Mouse (Mus musculus): ENCODE data around the gene Myo1a.
"Not testable (repeated sequence)": the region's sequence is repeated elsewhere in the genome, so short reads cannot be mapped to it uniquely, and the experiment has no call there.

Myo1a gene

DNA sequence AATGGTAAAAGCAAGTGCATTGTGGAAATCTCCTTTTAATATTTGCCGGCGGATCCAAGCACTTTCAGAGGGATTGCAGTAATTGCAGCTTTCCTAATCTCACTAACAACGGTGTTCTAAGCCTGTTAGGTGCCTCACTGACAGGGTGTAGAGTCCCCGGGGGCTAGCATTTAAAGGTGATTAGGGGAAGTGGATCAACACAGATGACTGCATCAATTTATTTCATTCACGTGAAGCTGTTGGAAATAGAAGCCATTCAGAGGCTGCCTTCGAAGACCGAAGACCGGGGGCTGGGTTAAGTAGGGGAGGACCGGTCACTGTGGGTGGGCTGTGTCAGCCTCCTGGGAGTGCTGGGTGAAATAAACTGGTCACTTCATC, 26.0 kb downstream of the Myo1a start:
- DNase-seq: no peak

DNA sequence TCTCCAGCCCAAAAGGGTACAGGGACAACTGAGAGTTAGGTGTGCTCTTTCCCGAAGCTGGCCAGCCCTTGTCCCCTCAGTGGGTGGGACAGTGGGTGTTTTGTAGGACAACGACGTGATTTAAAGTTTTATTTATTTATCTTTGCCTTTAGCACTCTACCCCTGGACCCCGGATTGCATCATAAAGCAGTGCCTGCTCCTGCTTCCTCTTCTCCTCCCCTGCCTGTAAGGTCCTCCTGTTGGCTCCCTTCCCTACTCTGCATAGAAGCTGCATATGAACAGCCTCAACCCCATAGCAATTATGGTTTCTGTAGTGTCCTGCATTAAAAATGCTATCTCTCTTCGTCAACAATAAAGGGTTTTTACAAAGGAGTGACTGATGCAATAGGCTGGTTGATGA, 26.4 kb downstream of the Myo1a start:
- no peak for DNase-seq

DNA sequence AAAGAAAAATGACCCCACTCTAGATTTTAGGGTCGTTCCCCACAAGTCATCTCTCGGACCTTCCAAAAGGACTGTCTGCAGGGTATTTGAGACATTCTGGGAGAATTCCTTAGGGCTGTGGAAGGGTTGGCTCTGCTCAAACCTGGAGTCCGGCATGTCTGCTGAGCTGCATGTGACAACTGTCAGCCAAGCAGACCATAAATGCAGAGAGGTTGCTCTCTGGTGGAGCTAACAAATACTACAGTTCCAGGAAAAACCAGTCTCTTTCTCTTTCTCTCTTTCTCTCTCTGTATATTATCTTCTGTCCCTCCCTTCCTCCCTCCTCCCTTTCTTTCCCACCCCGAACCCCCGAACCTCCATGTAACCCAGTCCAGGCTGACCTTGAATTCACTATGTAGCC, 29.5 kb downstream of the Myo1a start:
- DNase-seq: no peak

DNA sequence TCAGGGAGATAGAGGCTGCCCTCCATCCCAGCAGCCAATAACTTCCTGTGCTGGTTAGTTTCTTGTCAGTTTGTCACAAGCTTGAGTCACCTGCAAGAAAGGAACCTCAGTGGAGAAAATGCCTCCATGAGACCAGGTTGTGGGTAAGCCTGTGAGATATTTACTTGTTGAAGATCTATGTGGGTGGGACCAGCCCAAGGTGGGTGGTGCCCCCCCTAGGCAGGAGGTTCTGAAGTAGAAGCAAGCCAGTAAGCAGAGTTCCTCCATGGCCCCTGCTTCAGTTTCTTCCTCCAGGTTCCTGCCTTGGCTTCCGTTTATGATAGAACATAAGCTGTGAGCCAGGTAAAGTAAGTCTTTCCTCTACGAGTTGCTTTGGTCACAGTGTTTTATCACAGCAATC, 31.3 kb downstream of the Myo1a start:
- no peak for DNase-seq

DNA sequence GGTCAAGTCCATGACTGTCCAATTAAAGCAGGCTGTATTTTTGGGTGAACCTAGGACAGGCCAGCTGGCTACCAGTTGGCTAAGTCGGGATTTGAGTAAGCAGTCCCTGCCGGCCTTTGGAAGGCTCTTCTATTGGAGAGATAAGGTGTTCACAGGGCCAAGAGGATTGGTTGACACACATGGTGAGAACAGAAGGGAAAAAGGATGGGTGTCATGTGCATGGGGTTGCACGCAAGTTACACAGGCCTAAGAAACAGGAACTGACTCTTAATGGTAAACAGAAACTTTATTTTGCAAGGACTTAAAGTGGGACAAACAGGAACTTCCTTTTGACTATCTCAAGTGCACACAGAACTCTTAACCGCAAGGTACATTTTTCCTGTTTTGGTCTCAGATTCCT, 31.9 kb downstream of the Myo1a start:
- no peak for DNase-seq

DNA sequence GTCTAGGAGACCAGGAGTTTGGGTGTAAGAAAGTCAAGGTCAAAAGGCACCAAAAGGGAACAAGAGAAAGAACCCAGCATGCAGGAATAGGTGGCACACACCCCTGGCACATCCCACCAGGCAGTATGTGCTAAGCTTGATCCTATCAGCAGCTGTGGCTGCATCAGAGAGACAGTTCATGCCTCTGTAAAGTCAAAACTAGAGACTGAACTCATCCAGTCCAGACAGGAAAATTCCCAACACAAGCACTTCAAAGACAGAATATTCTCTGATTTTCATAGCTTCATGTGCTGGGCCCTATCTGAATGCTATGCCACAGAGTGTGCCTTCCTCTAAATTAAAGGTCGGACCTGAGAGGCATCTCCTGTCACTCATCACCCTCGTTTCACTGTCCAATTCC, 32.6 kb downstream of the Myo1a start:
- DNase-seq: no peak

DNA sequence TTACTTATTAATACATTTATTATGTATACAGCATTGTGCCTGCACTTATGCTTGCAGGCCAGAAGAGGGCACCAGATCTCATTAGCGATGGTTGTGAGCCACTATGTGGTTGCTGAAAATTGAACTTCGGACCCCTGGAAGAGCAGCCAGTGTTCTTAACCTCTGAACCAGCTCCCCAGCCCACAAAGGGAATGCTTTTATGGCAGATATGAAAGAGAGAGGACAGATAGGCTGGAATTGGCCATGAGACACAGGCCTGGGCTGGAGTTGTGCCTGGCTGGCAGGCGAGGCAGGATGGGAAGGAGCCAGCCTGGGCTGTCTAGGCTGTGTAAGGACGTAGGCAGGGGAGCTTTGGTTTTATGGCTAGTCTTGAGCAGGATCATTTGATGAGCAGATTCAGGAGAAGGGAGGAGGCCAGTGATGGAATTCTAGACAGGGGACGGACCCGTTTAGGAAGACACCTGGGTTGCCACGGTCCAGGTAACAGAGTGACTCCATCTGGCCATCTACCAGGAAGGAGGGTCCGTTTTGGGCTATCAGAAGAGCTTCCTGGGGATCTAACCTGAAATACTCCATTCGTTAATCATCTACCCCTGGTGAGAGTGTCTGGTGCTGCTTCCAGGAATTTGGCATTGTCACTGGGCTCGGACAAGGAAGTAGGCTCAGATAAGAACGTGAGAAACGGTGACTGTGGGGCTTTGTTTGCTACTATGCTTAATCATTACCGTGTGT, 33.3 kb downstream of the Myo1a start:
- DNase-seq: peak in 1 of 2 experiments; percentile 44

DNA sequence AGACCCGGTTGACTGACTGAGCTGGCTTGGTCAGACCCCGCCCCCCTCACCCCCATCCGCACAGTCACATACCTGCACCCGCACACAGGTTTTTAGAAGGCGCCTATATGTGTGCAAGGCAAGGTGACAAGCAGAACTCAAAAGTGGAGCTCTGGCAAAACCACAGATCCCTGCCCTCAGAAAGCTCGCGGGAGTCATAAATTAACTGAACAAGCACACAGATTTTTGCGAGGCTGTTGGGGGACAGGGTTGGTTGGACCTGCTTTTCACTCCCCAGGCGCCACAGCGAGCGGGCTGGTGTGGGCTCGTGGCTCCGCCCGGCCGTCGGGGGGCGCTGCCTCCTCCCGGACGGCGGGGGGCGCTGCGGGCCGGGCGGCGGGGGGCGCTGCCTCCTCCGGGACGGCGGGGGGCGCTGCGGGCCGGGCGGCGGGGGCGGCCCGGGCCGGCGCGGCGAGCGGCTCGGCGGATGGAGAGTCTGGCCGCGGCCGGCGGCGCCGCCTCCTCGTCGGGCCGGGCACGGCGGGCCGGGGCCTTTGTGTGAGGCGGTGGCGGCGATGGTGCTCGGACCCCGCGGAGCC, 34.2 kb downstream of the Myo1a start, which contains the start of gene Zbtb39:
Gene Zbtb39 (plus strand): TSS at position 456 of the 578 bp plus-strand sequence.
- DNase-seq: peak; percentile 73 to 83

DNA sequence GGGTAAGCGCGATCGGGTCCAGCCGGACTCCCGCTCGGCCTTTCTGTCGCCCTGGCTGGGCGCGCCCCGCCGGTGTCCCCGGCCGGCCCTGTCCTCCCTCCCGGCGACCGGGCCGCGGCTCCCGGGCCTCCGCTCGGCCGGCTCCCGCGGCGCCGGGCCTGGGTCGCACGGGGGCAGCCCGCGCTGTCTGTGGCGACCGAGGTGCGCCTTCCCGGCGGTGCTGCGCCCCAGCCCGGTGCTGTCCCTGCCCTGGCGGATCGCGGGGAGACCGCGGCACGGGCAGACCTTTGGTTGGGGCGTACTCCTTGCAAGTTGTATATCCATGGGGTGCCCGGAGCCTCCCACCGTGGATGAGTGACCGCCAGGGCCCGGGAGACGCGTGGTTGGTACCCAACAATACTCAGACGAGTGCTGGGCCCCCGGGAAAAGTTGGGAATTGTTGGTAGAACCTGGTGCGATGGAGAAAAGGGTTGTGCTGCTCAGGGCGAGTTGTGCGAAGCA, 34.7 kb downstream of the Myo1a start:
- DNase-seq: no peak

DNA sequence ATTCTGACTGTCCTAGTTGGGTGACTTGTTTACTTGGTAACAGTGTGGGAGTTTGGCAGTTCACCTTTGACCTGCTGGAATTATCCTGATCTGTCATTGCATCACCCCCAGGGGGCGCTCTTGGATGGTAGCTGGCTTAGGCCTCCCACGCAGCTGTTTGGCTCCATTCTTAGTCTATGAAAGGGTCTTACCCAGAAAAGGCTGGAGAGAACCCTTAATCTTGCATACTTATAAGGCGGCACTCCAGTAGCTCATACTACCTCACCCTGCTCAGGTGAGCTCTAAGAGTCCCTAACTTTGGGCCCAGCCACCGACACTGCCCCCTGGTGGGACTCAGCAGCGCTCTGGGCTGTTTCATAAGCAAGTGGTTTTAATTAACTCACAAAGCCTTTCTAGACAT, 39.7 kb downstream of the Myo1a start:
- peak in 1 of 2 experiments; percentile 24 for DNase-seq

DNA sequence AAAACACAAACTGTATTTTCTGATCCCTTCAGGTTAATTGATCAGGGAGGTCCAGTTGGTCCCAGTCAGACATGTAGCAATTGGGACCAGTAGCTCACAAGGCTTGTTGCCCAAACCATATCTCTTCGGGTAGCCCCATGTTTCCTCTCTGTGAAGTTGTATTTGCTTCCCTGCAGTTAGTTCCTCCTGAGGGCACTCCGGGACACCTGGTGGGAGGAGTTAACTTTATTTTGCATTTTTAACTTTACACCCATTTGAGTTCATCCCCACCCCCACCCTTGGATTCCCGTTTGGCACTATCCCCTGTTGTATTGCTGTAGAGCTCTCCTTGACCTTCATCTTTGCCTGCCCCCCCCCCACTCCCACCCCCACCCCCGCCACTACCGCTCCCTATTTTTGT, 40.9 kb downstream of the Myo1a start:
- no peak for DNase-seq

DNA sequence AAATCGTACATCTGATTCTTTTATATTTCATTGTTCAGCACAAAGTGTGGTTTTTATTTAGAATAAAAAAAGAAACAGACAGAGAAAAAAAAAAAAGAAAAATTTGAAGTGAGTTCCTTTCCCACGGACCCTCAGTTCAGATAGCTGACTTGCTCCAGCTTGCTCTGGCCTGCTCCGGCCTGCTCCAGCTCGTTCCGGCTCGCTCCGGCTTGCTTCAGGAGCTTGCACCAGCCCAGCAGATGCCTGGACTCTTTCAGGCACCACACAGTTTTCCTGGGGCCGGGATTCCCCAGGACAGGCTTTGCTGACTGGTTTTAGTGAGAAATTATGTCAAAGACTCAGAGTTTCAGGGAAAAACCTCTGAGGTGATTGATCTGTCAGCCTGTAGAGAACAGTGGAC, 42.3 kb downstream of the Myo1a start:
- DNase-seq: no peak

DNA sequence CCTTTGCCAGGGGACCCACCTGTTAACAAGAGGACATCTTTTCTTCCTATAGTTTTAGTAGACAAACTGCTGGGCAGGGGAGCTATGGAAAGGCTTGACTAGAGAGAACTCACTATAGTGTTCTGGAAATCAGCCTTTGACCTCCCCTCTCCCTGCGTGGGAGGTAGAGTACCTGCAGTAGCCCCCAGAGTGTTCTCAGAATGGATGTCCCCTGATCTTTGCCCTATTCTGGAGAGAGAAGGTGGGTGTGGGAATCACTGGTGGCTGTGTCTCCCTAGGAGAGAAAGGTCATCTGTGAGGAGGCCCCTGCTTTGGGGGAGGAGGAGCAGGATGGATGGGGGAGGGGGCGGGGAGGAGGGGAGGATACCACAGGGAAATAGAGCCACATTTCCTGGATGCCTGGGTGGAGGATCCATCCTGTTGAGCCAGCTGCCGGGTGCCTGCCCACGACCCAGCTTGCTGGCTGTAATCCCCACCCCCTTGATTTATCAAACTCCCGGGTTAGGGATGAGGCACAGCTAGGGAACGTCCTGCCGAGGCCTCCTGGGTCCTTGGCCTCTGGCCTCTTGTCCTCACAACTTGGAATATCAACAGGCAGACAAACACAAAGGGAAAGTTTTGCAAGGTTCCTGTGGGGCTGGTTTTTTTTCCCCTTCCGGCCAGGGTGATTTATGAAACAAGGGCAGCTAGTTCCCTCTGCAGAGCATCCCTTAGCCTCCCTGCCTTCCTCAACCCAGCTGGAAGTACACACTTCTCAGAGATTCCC, 44.1 kb downstream of the Myo1a start:
- no peak for DNase-seq

DNA sequence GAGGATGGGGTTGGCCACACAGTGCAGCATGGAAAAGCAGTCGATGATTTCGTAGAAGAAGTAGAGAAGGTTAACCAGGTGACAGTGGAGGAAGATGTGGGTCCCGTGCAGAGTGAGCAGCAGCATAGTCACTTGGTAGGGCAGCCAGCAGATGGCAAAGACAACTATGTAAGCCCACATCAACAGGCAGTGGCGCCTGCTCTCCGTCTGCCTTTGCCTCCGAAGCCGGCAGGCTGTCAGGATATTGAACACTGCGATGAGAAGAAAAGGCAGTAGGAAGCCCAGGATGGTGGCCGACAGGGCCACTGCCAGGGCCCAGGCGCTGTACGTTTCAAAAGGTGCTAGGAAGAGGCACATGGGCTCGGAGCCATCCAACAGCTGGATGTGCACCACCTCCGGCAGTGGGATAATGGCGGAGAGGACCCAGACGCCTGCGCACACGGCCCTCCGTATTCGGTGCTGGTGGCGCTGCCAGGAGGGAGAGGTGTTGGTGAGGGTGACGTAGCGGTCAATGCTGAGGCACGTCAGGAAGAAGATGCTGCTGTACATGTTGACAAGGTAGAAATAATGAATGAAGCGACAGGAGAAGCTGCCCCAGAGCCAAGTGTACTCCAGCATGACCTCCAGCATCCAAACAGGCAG, 45.3 kb downstream of the Myo1a start:
- no peak for DNase-seq

DNA sequence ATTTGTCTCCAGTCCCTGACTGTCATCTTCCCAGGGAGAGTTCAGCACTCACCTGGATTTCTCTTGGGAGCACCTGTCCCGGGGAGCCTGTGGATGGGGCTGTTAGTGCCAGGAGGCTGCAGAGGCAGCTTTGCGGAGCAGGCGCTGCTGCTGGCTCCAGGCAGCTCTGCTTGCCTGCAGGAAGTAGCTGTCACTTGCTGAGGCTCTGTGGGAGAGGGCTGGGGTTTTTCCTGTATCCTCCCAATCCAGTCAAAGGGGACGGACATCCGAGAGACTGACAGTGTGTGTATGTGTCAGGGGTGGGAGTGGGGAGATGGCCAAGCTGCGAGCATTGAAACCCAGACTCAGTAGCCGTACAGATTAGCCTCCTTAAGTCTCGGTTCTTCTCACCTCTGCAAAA, 46.6 kb downstream of the Myo1a start, which contains the start of gene Gpr182:
Gene Gpr182 (minus strand): TSS at position 185 of the 400 bp plus-strand sequence.
- no peak for DNase-seq

DNA sequence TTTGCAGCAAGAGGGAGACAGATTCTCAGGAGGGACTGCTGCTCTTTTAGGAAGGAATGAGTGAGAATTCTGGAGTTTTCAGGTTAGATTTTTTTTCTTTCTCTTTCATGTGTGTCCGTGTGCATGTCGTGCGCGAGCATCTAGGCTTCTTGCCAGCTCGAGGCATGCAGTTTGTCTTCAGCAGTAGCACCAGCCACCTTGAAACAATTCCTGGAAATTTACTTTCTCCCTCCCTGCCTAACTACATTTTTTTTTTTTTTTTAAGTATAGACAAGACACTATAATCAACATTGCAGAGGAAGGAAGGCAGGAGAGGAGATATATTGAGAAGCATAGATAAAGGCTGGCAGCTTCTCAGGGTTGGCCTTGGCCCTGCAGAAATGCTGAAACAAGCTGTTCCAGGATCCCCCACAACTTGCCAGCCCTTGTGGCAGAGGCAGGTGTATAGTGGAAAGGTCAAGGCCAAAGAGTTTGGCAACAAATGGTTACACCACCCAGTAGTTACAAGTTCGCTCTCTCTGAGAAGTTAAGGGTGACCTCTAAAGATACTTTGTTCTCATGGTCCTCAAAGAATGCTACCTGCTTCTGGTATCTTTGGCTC, 49.7 kb downstream of the Myo1a start:
- DNase-seq: no peak

DNA sequence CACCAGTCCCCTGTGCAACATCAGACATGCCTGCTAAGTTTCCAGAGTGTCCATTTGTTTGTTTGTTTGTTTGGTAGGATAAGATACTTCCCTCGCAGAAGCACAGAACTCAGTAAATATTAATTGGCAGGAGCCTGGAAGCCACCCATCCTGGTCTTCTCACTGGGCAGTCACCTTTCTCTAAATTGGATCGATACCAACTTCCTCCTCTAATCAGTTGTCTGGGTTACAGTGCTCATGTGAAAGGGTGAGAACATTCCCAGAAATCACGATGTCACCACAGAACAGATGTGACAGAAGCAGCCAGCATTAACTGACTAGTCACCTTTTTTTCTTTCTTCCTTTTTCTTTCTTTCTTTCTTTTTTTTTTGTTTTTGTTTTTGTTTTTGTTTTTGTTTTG, 50.3 kb downstream of the Myo1a start:
- DNase-seq: no peak

DNA sequence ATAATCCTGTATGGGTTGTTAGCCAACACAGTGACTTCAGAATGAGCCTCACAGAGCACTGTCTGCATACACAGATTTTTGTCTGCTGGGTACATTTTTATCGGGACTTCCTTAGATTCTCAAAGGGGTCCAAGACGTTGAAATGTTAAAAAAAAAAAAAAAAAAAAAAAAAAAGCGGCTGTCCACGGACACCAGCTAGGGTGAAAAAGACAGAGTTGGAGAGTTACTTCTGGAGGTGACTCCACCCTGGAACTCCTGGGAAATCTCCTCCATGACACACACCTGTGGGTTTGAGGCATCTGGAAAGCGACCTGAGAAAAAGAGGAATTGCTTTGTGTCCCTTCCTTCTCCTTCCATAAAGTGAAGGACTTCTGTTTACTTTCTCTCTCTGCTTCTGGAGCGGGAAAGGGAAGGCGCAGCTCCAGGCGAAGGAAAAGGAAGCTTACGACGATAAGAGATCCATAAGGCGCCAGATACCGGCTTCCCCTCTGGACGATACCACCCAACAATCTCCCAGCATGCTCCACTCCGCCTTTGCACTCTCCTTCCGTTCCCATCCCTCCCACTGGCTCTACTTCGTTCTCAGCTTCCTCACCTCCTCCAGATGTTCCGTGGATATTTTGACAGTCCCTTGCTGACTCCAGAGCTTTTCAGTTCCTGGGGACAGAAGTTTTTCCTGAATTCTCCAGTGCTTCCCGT, 50.9 kb downstream of the Myo1a start:
- DNase-seq: no peak

DNA sequence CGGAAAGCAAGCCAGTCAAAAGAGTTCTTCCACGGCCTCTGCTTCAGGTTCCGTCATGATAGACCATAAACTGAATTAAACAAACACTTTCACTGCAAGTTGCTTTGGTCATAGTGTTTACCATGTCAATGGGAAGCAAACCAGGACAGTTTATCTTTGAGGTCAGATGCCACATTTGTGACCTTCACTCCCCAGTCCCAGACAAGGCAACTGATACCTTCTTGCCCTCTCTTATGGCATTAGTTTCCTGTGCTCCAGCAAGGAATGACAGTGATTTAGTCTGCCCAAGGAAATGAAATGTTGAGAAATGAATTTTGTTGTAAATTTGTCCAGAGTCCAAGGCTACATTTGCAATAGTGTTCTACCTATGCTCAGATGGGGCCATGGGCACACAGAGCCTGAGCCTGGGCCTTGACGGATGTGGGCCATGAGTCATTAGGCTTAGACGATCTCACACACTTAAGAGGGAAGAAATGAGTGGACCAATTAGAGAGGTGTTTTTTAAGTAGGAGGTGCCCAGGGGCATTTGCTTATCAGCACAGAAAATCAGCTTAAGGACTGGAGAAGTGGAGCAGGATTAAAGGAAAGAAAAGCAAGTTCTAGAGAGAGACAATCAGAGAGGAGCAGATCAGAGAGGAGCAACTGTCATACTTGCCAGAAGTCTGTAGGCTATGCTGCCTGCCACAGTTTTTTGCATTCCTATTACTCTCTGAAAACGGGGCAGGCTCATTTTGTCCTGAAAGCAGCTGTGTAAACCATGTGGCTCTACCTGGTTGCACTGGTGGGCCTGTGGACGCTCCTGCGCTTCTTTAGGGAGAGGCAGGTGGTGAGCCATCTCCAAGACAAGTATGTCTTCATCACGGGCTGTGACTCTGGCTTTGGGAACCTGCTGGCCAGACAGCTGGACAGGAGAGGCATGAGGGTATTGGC, 54.5 kb downstream of the Myo1a start, which contains the start of the genes Rdh1 and Rdh16f1:
Gene Rdh1 (plus strand): TSS at position 541 of the 930 bp plus-strand sequence.
Gene Rdh16f1 (plus strand): TSS at position 607 of the 930 bp plus-strand sequence.
- DNase-seq: no peak

DNA sequence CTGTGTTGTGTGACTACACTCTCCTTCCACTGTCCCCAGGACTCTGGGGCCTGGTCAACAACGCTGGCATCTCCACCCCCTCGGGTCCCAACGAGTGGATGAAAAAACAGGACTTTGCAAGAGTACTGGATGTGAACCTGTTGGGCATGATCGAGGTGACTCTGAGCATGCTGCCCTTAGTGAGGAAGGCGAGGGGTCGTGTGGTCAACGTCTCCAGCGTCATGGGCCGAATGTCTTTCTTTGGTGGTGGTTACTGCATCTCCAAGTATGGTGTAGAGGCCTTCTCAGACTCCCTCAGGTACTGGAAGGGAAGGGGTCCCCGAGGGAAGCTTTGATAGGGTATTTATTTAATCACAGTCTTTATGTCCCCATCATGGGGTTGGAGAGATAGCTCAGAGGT, 58.0 kb downstream of the Myo1a start:
- DNase-seq: not testable (repeated sequence)
